Mouse (Mus musculus): ENCODE data around the gene Naa16. TPM values are rescaled to one million over a fixed set of nuclear protein-coding genes. Genes with fewer than 3 reads are reported as not detected.

Naa16 gene
- total RNA-seq, 2 experiments from 2014 or later, result 16.1 to 18.2 TPM

- no peak for DNase-seq
Observed at GRCm38 (mm10) chr14:79296836-79297235, 93.7 kb downstream of the Naa16 start.

DNA sequence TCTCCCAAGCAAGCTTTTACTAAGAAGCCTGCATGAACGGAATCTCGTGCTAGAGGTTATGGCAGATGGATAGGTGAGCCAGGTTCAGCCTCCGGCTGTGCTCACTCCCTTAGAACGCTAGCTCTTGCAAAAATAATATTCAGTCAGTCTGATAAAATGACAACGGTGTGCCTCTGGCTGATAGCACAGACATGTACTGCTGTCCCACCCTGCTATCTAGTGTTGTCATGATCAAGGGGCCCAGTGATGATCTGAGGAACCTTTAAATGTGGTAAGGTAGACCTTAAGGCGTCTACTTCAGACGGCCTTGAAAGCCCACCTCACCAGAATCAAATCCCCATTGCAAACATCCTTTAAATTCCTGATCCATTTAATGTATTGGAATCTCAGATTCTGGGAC lies 94.4 kb downstream of the Naa16 start:
- DNase-seq, result no peak

GRCm38 (mm10) chr14:79295579-79295978 lies 95.0 kb downstream of the Naa16 start:
- no peak for DNase-seq

GRCm38 (mm10) chr14:79294950-79295349 lies 95.6 kb downstream of the Naa16 start:
- DNase-seq, result no peak

DNA sequence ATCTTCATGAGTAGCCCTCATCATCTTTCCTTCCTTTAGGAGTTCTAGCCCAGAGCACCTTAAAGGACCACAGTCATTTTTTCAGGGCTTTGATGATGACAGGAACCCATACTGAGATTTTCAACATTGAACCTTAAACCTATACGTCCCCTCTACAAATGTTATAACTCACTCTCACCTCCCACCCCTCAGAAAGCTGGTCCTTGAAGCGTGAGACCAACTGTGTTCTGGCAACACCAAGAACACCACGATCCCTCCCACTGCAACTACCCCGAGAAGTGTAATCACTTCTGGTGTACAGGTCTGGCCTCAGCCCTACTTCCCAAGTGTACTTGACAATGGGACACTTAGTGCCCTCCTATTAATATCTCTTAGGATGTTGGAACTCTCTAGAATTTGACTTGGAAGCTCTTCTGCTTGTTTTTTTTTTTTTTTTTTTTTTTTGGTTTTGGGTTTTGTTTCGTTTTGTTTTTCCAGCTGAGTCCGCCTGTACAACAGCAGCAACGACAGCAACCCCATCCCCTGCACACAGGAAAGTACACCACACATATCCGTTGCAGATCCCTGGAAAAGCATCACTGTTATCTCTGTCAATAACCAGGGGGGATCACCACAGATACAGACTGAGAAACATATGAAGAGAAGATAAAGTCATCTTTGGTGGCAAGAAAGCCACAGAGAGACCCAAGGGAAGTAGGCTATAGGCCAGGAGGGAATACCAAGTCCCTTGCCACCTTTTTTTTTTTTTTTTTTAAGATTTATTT lies 96.3 kb downstream of the Naa16 start:
- no peak for DNase-seq

- DNase-seq, result no peak
Observed at GRCm38 (mm10) chr14:79293119-79293780, 97.3 kb downstream of the Naa16 start.

DNA sequence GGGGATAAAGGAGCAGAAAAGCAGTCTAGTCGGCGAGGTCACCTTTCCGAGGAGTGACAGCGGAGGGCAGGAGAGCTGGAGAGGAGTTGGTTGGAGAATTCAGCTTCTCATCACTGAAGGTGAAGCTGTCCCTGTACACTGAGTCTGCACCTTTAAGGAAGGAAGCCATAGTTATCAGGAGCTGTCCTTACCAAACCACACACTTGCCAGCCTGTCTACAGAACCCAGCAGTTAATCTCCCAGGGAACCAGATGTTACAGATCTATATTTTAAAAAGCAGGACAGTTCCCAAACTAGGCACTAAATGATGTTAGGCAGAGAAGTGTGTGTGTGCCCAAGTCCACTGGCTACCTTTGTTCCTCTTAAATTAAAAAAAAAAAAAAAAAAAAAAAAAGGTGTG lies 98.9 kb downstream of the Naa16 start:
- DNase-seq, result no peak

GRCm38 (mm10) chr14:79290683-79291425 lies 99.7 kb downstream of the Naa16 start:
- no peak for DNase-seq

DNA sequence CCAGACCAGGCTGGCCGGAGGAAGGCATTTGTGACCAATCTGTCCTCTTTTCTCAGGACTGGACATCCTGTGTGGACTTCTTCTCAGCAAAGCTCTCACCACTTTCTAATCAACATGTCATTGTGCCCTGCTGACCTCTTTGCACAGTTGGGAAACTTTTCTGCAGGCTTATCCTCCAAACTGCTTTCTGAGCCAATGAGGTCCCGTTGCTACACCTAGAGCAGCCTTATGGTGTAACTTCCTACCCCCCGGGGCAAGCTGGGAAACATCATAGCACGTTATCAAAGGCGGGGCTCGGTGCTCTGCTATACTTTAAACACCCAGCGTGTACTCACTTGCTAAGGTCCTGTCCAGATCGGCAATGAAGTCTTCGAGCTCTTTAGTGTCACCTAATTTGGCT lies 100.7 kb downstream of the Naa16 start:
- DNase-seq, result no peak

DNA sequence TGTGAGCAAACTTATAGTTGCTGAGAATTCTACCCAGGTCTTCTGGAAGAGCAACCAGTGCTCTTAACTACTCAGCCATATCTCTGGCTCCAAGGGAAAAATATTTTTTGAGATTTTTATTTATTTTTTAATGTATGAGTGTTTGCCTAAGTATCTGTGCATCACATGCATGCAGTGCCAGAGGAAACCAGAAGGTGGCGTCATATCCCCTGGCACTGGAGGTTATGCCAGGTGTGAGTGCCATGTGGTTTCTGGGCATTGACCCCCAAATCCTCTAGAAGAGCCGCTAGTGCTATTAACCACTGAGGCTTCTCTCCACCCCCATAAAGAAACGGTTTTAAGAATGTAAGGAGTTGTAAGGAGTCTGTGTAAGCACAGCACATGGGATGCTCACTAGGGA lies 102.3 kb downstream of the Naa16 start:
- DNase-seq, result no peak

GRCm38 (mm10) chr14:79287251-79287863 lies 103.2 kb downstream of the Naa16 start:
- DNase-seq, result no peak

DNA sequence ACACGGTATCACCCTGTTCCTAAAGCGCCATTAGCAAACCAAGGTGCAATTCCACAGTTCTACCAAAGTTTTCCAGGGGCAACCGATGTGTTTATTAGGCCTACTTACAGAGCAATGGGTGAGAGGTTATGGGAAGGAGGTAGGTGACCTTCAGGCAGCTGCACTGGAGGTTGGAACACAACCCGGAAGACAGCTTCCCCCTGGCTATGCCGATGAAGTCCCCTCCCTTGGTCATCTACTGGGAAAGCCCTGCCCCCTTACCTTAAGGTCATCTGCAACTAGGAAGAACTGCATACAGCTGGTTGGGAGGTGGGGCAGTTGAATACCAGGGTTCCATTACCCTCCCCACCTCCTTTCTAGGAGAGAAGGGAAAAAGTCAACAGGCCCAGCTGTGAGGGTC lies 105.0 kb downstream of the Naa16 start:
- no peak for DNase-seq

DNA sequence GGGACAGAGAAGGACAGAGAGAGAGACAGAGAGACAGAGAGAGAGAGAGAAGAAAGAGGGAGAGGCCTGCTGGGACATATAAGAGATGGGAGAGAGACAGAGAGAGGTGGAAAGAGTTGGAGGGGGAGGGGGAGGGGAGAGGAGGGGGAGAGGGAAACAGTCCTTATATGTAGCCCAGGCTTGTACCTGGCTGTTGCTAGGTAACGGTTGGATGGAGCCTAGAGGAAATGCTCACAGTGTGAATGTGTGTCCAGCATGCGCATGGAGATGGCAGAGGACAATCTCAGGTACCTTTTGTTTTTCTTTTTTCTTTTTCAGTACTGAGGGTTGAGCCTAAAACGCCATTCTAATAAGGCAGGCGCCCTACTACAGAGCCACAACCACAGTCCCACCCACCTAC lies 106.0 kb downstream of the Naa16 start:
- DNase-seq, result no peak

DNA sequence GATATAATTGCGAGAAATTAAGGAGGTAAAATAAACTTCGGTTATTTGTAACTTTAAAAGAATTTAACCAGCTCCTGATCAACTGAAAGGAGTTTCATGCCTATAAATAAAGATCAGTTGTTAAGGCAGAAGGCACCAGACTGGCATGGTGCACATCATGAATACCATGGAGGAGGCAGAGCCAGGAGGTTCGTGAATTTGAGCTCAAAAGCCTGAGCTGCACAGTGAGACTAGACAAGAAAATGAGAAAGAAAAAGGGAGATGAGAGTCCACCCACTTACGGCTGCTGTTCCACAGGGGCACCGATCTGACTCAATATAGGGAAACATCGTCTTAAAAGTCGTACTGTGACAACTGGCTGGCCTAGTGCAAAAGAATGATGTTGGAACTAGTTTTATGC lies 106.6 kb downstream of the Naa16 start:
- DNase-seq, result no peak

GRCm38 (mm10) chr14:79281894-79282553 lies 108.6 kb downstream of the Naa16 start:
- DNase-seq, result no peak

DNA sequence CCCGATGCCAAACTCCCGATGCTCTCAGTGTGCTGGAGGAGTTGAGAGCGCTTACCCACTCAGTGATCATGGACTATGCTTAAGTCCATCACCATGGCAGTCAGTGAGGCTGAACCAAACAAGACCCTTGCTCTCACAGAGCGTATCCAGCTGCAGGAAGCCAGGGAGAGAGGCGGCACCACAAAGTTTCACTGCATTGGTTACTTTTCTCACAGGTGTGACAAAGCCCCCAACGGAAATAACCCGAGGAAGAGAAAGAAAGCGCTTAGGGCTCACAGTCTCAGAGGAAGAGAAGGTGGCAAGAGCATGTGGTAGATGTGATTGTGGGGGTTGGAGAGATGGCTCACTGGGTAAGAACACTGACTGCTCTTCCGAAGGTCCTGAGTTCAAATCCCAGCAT lies 110.1 kb downstream of the Naa16 start:
- no peak for DNase-seq

DNA sequence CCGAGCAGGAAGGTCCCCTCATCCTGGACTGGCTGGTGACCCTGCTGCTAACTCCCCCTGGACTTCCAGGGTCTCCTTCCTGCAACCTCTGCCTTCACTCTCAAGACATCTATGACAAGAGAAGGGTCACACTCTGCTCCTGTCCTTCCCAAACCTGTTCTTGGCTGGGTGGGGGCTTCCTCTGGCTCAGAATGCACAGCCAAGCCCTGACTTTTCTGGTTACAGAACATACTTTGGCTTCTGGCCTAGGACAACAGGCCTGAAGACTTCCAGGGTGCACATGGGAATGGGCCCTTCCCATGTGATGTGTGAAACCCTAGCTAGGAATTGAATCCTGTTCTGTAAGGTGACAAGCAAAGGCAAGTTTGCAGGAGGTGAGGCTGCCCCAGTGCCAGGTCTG lies 111.1 kb downstream of the Naa16 start:
- DNase-seq, result no peak

DNA sequence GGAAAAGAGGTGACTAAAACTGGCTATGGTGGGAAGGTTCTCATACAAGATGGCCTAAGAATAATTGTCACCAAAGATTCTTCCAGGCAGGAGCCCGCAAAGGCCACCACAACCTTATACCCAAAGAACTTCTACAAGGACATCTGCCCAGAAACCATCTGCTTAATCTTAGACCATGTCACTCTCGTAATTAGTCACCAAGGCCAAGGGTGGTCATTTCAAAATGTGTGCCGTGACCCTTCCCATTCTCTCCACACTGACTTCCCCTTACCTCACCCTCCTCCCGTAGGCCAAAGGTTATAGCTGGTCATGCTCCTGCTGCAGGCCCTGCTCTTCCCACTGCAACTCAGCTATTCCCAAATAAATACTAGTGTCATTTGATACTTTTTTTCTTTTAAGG lies 111.7 kb downstream of the Naa16 start:
- no peak for DNase-seq

DNA sequence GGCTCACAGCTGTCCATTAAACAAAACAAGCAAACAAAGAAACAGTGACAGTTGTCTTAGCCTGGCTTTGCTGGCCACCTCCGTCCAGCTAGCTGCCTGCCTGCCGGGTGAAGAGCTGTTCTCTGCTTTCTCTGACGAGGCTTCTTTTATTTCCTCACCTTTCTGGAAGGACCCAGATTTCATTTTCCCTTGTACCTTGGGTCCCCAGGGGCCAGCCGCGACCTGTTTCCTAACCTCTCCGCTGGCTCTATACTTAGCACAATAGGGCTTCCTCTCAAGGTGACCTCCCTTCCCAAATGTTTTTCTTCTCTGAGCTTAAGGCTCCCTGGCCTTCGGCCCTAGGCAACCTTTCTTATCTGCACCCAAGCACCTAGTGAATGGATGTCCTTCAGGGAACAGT lies 112.7 kb downstream of the Naa16 start:
- no peak for DNase-seq

DNA sequence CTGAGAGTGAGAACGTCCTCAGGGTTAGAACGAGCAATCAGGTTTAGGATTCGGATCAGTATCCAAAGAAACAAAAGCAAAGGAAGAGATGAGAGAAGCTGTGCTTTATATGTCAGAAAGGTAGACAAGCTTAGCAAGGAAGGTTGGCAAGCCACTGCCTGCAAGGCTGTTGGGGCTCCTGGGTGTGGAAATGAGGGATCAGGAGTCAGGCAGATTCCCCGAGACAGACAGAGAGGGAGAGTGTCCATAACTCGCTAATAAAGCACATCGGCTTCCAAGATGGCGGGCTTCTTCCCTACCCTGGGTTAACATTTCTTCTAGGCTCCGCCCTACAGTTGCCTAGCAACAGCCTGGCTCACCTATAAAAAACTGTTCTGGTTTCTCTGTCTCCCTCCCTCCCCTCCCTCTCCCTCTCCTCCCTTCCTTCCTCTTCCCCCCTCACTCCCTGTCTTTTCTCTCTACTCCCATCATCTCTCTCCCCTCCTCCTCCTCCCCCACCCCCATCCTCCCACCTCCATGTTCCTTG lies 114.6 kb downstream of the Naa16 start:
- DNase-seq, result no peak

GRCm38 (mm10) chr14:79275441-79275840 lies 115.1 kb downstream of the Naa16 start:
- DNase-seq, result no peak

Data from layer of hippocampus, postnatal 36 days (tissue).